ENCODE assay signal across 13 mouse cellular contexts in the genomic region with DNA sequence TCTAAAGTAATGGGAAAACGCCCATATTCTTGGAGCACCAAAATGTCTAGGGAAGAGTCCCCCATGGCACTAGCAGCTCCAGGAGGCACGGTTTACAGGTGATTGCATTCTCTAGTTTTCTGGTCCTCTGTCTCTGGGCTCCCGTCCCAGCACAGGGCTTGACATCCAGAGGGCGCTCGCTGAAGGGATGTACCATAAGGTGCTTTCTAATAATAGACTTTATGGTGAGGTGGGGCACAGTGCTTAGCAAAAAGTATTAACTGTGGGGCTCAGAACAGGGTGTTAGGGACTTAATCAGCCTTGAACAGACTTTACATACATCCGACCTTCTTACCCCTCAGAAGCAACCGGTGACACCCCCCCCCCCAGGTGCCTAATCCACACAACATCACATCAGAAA. TPM values are rescaled to one million over a fixed set of nuclear protein-coding genes. Genes with fewer than 3 reads are reported as not detected.
DNase-seq lines count a peak whose midpoint lies in the region; ATAC-seq and TF ChIP-seq lines count a peak whose summit lies in the region.
"Had no signal": no experiment of that assay in that cellular context is flagged by ENCODE, and none has a peak within 500 bp of the region (broad histone marks: within the 10 kb centered on the region; RNA-seq: fewer than 3 reads in every experiment).

No protein-coding gene starts in this region.

- H3K4me3 ChIP-seq in kidney, postnatal 0 days (replicated peaks; ENCODE audit: low read depth, low read length), result no peak overlapping the region
- no peak overlapping the region for H3K4me3 ChIP-seq in hindbrain, embryonic 13.5 days
- H3K4me3 ChIP-seq: limb, embryonic 15.5 days; midbrain, embryonic 15.5 days had no signal

- peak; percentile 42; the same call in 1 of the 2 replicates for TF ChIP-seq CTCF in kidney, postnatal 0 days (IDR thresholded peaks at IDR 0.05; ENCODE audit: low read depth)

- no peaks in the 10 kb centered on the region for H3K4me1 ChIP-seq in kidney, postnatal 0 days (replicated peaks; ENCODE audit: insufficient read depth, low read length)
- peaks cover 2% of the 10 kb centered on the region; the same call in 1 of the 2 replicates for H3K4me1 ChIP-seq in hindbrain, embryonic 13.5 days (replicated peaks)

- H3K9me3 ChIP-seq in kidney, postnatal 0 days (replicated peaks; ENCODE audit: low read length), result no peaks in the 10 kb centered on the region
- H3K9me3 ChIP-seq in hindbrain, embryonic 13.5 days, result no peaks in the 10 kb centered on the region
- H3K9me3 ChIP-seq: limb, embryonic 15.5 days; midbrain, embryonic 15.5 days had no signal

- 64% methylated on average over 7 of the region's 7 CpGs for WGBS in kidney, postnatal 0 days
- 74% methylated on average over 7 of the region's 7 CpGs for WGBS in hindbrain, embryonic 13.5 days

- intact Hi-C loops in heart, postnatal 36 days (cut with DNase I), result loop anchor here (2.0 kb wide), 1 partner anchor 138 kb away; no protein-coding TSS in a partner anchor

- no peak overlapping the region for H3K4me2 ChIP-seq in kidney, postnatal 0 days (ENCODE audit: low read length)
- no peak overlapping the region for H3K4me2 ChIP-seq in hindbrain, embryonic 13.5 days
- H3K4me2 ChIP-seq: limb, embryonic 15.5 days; midbrain, embryonic 15.5 days had no signal

- peak; percentile 26 for DNase-seq in adrenal gland, postnatal 10 days
- no peak for DNase-seq in adrenal gland, adult 18-20 months (ENCODE audit: low spot score in 2 of 2)
- no peak for DNase-seq in kidney, postnatal 0 days (ENCODE audit: low spot score)
- no peak for DNase-seq in kidney, adult 11 months
- peak; percentile 27 for DNase-seq in brain, adult 2 months (ENCODE audit: low read depth, low spot score)
- peak; percentile 22 to 35 for DNase-seq in heart, postnatal 36 days
- DNase-seq in yolk sac, embryonic 10.5 days (ENCODE audit: low spot score), result no peak
- DNase-seq: adrenal gland, adult 2 months; layer of hippocampus, adult 9-11 months had no signal

- ATAC-seq in kidney, postnatal 0 days (replicated peaks; ENCODE audit: low FRiP score, low read depth), result no peak
- no peak for ATAC-seq in hindbrain, embryonic 13.5 days (ENCODE audit: low FRiP score)
- ATAC-seq: forebrain, embryonic 14.5 days; midbrain, embryonic 15.5 days had no signal

- no peak overlapping the region for H3K9ac ChIP-seq in kidney, postnatal 0 days (ENCODE audit: low read depth, low read length)
- H3K9ac ChIP-seq in hindbrain, embryonic 13.5 days, result no peak overlapping the region
- H3K9ac ChIP-seq: limb, embryonic 15.5 days; midbrain, embryonic 15.5 days had no signal

- H3K27ac ChIP-seq in kidney, postnatal 0 days, result no peak overlapping the region
- no peak overlapping the region for H3K27ac ChIP-seq in hindbrain, embryonic 13.5 days
- H3K27ac ChIP-seq: limb, embryonic 15.5 days; midbrain, embryonic 15.5 days had no signal

- H3K36me3 ChIP-seq in kidney, postnatal 0 days (ENCODE audit: insufficient read depth, low read length), result no peaks in the 10 kb centered on the region
- H3K36me3 ChIP-seq in hindbrain, embryonic 13.5 days, result no peaks in the 10 kb centered on the region
- H3K36me3 ChIP-seq: limb, embryonic 15.5 days; midbrain, embryonic 15.5 days had no signal

- H3K27me3 ChIP-seq in kidney, postnatal 0 days (ENCODE audit: insufficient read depth, low read length), result no peaks in the 10 kb centered on the region
- H3K27me3 ChIP-seq in hindbrain, embryonic 13.5 days, result no peaks in the 10 kb centered on the region
- H3K27me3 ChIP-seq: limb, embryonic 15.5 days; midbrain, embryonic 15.5 days had no signal

RNA-seq across cellular contexts. Expression of gene Tmem156, which starts 17.2 kb away (rescaled TPM):
- total RNA-seq in adrenal gland, postnatal 10 days (2021), result under 1 TPM; 0.57 to 0.67 TPM
- total RNA-seq in adrenal gland, adult 18-20 months (2021), result under 1 TPM; 0.38 to 0.43 TPM
- polyA plus RNA-seq in kidney, postnatal 0 days (2015; fragmentation: Nextera tagmentation; extraction: Ambion mirVana), result 0.18 and 0.19 TPM in 2 replicates
- total RNA-seq in heart, postnatal 36 days (2021), result under 1 TPM in 1 of 2 experiments, not detected in 1; 0.30 TPM
- polyA plus RNA-seq in hindbrain, embryonic 13.5 days (2015; fragmentation: Nextera tagmentation; extraction: Ambion mirVana), result 0.19 TPM in 1 of 2 replicates, not detected in the other
- polyA plus RNA-seq: adrenal gland, adult 2 months had no signal

RNA-seq across cellular contexts. Expression of gene Klhl5, which starts 32.6 kb away (rescaled TPM):
- total RNA-seq in adrenal gland, postnatal 10 days (2021), result 10 to 100 TPM; 46.9 to 56.9 TPM
- 10 to 100 TPM; 44.1 to 47.7 TPM for total RNA-seq in adrenal gland, adult 18-20 months (2021)
- polyA plus RNA-seq in kidney, postnatal 0 days (2015; fragmentation: Nextera tagmentation; extraction: Ambion mirVana), result 26.5 and 27.5 TPM in 2 replicates
- total RNA-seq in heart, postnatal 36 days (2021), result 10 to 100 TPM; 14.3 to 15.1 TPM
- 42.8 and 52.3 TPM in 2 replicates for polyA plus RNA-seq in hindbrain, embryonic 13.5 days (2015; fragmentation: Nextera tagmentation; extraction: Ambion mirVana)

Comparison
In these comparisons a context has a peak if more than half of its experiments do, and no peak if none do; other contexts are left out.
1. DNase-seq: peak in adrenal gland, postnatal 10 days (single experiment), brain, adult 2 months (single experiment) and heart, postnatal 36 days (2 of 2); none in adrenal gland, adult 18-20 months (0 of 2), kidney, postnatal 0 days (single experiment), kidney, adult 11 months (single experiment) and yolk sac, embryonic 10.5 days (single experiment).